Mouse (Mus musculus): ENCODE data around the gene Mat2a. TPM values are rescaled to one million over a fixed set of nuclear protein-coding genes. Genes with fewer than 3 reads are reported as not detected.
"Not testable (repeated sequence)": the region's sequence is repeated elsewhere in the genome, so short reads cannot be mapped to it uniquely, and the experiment has no call there.

Gene Mat2a
- 408 and 461 TPM in 2 replicates for polyA plus RNA-seq (2016; fragmentation: Nextera tagmentation; extraction: Ambion mirVana)

DNA sequence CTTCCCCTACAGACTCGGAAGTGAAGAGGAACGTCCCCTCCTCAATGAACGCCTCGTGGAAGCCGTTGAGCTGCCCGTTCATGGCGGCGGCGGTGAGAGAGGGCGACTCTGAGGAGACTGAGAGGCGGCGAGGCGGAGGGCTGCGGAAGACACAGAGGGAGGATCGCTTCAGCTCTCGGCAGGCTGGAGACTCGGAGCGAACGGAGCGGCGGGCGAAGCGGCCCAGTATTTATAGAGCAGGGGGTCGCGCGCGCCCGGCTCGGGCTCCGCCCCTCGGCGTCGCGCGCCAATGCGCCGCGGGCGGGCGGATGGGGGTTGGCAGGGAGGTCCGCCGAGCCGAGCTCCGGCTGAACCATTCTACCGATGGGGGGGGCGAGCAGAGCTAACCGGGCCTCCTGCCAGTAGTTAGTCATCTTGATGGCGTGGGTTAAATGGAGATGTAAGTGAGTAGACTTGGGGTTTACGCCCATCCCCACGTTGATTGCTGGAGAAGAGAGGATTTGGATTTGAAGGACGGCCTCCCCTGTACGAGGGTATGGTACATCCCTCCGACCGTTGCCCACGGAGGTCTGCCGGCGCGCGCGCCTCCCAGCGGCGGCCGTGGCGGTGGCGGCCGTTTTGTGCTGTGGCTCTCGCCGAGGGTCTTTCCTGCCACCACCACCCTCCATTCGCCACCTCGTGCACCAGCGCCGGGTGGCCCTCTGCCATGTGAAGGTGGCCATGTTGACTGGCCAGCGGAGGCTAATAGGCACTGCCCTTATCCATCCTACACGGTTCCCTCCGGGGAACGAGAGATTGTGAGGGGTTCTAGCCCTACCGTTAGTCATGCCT, at the start of gene Mat2a:
Gene Mat2a (minus strand): TSS at position 204 of the 831 bp plus-strand sequence.
- WGBS: under 1% methylated on average over 76 of the region's 77 CpGs

DNA sequence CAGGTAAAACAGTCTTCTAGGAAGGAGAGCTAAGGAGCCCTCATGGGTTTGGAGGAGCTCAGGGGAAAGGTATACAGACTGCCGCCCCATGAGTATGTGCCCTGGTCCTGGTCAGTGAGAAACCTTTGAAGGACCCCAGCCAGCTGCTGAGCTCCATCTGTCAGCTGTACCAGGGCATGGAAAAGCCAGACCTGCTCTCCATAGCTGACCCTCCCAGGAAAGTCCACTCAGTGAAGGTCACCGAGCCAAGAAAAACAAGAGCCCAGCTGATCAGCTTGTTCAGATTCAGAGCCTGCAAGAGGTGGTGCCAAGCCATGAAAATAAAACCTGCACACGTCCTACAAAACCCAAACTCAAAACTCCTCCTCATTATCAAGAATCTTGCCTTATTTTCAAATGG, 49.5 kb upstream of the Mat2a start:
- no peaks in the 10 kb centered on the region for H3K27me3 ChIP-seq
- H3K4me2 ChIP-seq: no peak overlapping the region
- WGBS: 71% methylated on average over 3 of the region's 3 CpGs
- H3K9me3 ChIP-seq: no peaks in the 10 kb centered on the region
- no peak overlapping the region for H3K27ac ChIP-seq
- no peak overlapping the region for H3K9ac ChIP-seq (replicated peaks)
- H3K4me1 ChIP-seq (replicated peaks): no peaks in the 10 kb centered on the region; the same call in 1 of the 2 replicates
- no peaks in the 10 kb centered on the region for H3K36me3 ChIP-seq
- H3K4me3 ChIP-seq (replicated peaks): no peak overlapping the region
- ATAC-seq (ENCODE audit: insufficient number of reproducible peaks, insufficient read depth, low FRiP score, low TSS enrichment, low read depth): no peak

More for the DNA sequence above, at the start of gene Mat2a:
- peak; percentile 86 for ATAC-seq (ENCODE audit: insufficient number of reproducible peaks, insufficient read depth, low FRiP score, low TSS enrichment, low read depth)
- peak within 1 kb of the TSS; percentile 99 for H3K27ac ChIP-seq
- peak within 1 kb of the TSS; percentile 92 for H3K4me2 ChIP-seq
- peak within 1 kb of the TSS; percentile 92 for H3K4me3 ChIP-seq (replicated peaks)
- H3K36me3 ChIP-seq: peaks cover 33% of the 10 kb centered on the region
- H3K9me3 ChIP-seq: no peaks in the 10 kb centered on the region
- no peaks in the 10 kb centered on the region for H3K27me3 ChIP-seq
- H3K4me1 ChIP-seq (replicated peaks): peaks cover 27% of the 10 kb centered on the region
- H3K9ac ChIP-seq (replicated peaks): peak within 1 kb of the TSS; percentile 99

DNA sequence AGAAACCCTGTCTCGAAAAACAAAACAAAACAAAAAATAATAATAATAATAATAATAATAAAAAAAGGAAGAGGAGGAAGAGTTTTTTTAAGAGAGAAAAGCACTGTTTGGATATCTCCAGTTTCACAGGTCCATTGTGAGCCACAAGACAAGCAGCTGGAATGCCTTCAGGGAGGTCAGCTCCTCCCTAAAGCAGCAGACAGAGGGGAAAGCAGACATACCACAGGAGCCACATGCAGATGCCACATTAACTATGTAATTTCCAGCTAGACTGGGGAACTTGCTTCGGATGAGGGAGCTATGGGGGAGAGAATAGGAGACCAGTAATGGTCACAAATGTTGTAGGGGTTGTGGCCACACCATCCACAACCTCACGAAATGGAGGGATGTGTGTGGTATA, 47.9 kb upstream of the Mat2a start:
- no peak overlapping the region for H3K27ac ChIP-seq
- H3K9ac ChIP-seq (replicated peaks): no peak overlapping the region
- no peak for ATAC-seq (ENCODE audit: insufficient number of reproducible peaks, insufficient read depth, low FRiP score, low TSS enrichment, low read depth)
- H3K27me3 ChIP-seq: no peaks in the 10 kb centered on the region
- no peaks in the 10 kb centered on the region for H3K36me3 ChIP-seq
- H3K4me2 ChIP-seq: no peak overlapping the region
- H3K4me1 ChIP-seq (replicated peaks): no peaks in the 10 kb centered on the region
- no peak overlapping the region for H3K4me3 ChIP-seq (replicated peaks)
- no peaks in the 10 kb centered on the region for H3K9me3 ChIP-seq
- WGBS: 68% methylated on average over 3 of the region's 3 CpGs

DNA sequence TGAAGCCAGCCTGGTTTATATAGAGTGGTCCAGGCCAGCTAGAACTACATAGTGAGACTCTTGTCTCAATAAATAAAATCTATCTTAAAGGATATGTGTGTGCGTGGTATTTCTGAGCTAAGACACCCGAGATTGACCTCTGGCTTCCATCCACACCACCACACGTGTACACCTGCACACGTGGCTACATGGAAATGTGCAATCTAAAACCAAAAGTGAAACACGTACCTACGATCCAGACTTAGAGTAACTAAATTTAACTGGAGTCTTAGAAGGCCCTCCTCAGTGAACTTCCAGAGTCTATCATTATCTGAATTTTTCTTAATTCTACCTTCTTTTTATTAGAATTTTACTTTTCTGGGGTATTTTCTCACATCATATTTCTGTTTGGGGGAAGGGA, 46.9 kb upstream of the Mat2a start:
- no peaks in the 10 kb centered on the region for H3K36me3 ChIP-seq
- H3K27me3 ChIP-seq: no peaks in the 10 kb centered on the region
- no peaks in the 10 kb centered on the region for H3K4me1 ChIP-seq (replicated peaks)
- no peak overlapping the region for H3K9ac ChIP-seq (replicated peaks)
- no peak overlapping the region for H3K27ac ChIP-seq
- no peaks in the 10 kb centered on the region for H3K9me3 ChIP-seq
- ATAC-seq (ENCODE audit: insufficient number of reproducible peaks, insufficient read depth, low FRiP score, low TSS enrichment, low read depth): no peak
- H3K4me2 ChIP-seq: no peak overlapping the region
- WGBS: 92% methylated on average over 6 of the region's 6 CpGs
- H3K4me3 ChIP-seq (replicated peaks): no peak overlapping the region

DNA sequence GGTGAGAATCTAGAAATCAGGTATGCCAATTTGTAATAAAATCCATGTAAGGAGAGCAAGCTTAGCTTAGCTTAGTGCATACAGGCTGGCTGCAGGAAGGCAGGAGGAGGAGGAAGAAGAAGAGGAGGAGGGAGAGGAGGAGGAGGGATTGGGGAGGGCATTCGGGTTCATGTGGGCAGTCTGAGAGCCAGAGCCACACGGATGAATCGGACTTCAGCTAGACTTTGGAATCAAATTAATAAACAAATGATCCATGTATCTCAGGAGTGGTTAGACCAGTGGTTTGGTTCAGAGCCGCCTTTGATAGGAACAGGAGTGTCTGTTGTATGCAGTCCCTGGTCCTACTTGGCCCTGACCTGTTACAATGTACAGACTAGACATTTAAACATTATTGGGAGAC, 45.5 kb upstream of the Mat2a start:
- Histone ChIP-seq H3K4me1 (replicated peaks) (no peaks in the 10 kb centered on the region), H3K27me3 (no peaks in the 10 kb centered on the region), H3K4me2 (no peak overlapping the region), H3K9ac (replicated peaks) (no peak overlapping the region), H3K4me3 (replicated peaks) (no peak overlapping the region), H3K36me3 (no peaks in the 10 kb centered on the region), H3K27ac (no peak overlapping the region), H3K9me3 (no peaks in the 10 kb centered on the region)
- ATAC-seq (ENCODE audit: insufficient number of reproducible peaks, insufficient read depth, low FRiP score, low TSS enrichment, low read depth): no peak
- 70% methylated on average over 4 of the region's 4 CpGs for WGBS

DNA sequence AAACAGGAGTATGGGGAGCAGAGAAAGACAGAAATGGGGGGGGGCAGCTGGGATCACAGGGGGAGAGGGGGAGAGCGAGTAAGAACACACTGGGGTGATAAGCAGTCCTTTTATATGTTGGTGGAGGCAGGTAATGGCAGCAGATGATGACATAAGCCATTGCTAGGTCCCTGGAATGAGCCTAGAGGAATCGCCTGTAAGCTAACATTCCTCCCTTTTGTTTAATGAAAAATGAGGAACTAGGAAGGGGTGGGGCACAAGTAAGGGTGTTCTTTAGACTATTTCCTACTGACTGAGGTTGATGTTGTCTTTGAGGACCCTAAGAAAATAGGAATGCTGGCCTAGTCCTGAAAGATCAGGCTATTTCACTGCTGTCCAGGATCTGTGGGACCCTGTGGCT, 42.8 kb upstream of the Mat2a start:
- Histone ChIP-seq H3K27me3 (no peaks in the 10 kb centered on the region), H3K27ac (no peak overlapping the region), H3K4me2 (no peak overlapping the region), H3K36me3 (no peaks in the 10 kb centered on the region), H3K9ac (replicated peaks) (no peak overlapping the region), H3K9me3 (no peaks in the 10 kb centered on the region), H3K4me3 (replicated peaks) (no peak overlapping the region), H3K4me1 (replicated peaks) (no peaks in the 10 kb centered on the region)
- WGBS: 85% methylated on average over 2 of the region's 2 CpGs
- no peak for ATAC-seq (ENCODE audit: insufficient number of reproducible peaks, insufficient read depth, low FRiP score, low TSS enrichment, low read depth)

DNA sequence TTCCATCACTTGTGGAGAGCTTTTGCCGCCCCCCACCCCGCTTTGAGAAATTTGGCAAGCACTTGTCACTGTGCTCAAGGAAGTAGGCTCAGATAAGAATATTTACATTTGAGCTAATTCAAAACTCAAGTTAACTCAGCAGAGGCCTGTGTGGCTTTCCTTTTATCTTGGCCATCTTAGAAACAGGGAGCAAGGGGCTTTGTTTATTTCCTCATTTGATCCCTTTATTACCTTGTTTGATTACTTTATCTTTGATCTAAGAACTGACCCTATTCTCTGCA, 41.0 kb upstream of the Mat2a start:
- WGBS: 84% methylated on average over 2 of the region's 2 CpGs

DNA sequence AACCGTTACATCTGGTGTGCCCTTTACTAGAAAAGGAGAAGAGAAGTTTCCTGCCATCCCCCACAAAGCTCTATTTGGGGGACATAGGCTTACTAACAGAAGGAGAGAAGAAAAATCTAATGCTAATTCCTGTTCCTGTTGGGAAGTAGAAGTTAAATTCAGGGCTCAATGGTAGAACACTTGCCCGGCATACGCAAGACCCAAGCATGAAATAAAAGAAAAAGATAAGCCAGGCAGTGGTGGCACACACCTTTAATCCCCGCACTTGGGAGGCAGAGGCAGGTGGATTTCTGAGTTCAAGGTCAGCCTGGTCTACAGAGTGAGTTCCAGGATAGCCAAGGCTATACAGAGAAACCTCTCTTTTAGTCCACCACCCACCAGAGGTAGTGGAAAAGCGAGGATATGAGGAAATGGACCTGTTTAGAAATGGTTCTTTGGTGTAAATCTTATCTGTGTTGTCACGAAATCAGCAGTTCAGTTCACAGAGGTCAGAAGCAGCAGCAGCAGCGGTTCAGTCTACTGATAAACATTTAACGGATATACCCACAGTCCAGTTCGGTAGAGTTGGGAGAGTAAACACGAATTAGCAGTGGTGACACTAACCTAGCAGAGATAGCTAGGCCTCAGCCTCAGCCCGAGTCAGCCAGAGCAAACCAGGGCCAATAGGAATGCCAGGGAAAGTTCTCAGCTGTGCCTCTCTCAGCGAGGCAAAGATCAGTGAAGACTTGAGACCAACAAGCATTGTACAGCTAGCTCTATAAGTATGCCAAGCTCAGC, 40.5 kb upstream of the Mat2a start:
- Histone ChIP-seq H3K36me3 (no peaks in the 10 kb centered on the region), H3K4me3 (replicated peaks) (no peak overlapping the region), H3K27me3 (no peaks in the 10 kb centered on the region), H3K4me1 (replicated peaks) (no peaks in the 10 kb centered on the region), H3K9me3 (no peaks in the 10 kb centered on the region), H3K4me2 (no peak overlapping the region), H3K9ac (replicated peaks) (no peak overlapping the region), H3K27ac (no peak overlapping the region)
- ATAC-seq (ENCODE audit: insufficient number of reproducible peaks, insufficient read depth, low FRiP score, low TSS enrichment, low read depth): no peak
- WGBS: 90% methylated on average over 12 of the region's 12 CpGs

More for the DNA sequence above, 41.0 kb upstream of the Mat2a start:
- Histone ChIP-seq H3K9ac (replicated peaks) (no peak overlapping the region), H3K9me3 (no peaks in the 10 kb centered on the region), H3K4me2 (no peak overlapping the region), H3K4me3 (replicated peaks) (no peak overlapping the region), H3K4me1 (replicated peaks) (no peaks in the 10 kb centered on the region), H3K27me3 (no peaks in the 10 kb centered on the region), H3K36me3 (no peaks in the 10 kb centered on the region), H3K27ac (no peak overlapping the region)
- ATAC-seq (ENCODE audit: insufficient number of reproducible peaks, insufficient read depth, low FRiP score, low TSS enrichment, low read depth): no peak

DNA sequence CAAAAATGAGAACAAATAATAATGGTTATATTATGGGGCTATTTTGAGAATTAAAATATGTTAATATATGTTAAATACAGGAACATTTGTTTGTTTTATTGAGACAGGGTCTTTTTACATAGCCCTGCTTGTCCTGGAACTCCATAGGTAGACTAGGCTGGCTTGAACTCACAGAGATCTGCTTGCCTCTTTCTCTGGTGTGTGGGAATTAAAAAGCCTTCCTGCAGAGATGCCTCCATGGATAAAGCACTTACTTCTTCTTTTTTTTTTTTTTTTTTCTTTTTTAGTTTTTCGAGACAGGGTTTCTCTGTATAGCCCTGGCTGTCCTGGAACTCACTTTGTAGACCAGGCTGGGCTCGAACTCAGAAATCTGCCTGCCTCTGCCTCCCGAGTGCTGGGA, 39.3 kb upstream of the Mat2a start:
- not testable (repeated sequence) for H3K9me3 ChIP-seq; H3K27me3 ChIP-seq; H3K4me3 ChIP-seq (replicated peaks); H3K4me1 ChIP-seq (replicated peaks); H3K36me3 ChIP-seq; H3K4me2 ChIP-seq; ATAC-seq (ENCODE audit: insufficient number of reproducible peaks, insufficient read depth, low FRiP score, low TSS enrichment, low read depth); H3K27ac ChIP-seq; H3K9ac ChIP-seq (replicated peaks)
- 91% methylated on average over 3 of the region's 3 CpGs for WGBS

DNA sequence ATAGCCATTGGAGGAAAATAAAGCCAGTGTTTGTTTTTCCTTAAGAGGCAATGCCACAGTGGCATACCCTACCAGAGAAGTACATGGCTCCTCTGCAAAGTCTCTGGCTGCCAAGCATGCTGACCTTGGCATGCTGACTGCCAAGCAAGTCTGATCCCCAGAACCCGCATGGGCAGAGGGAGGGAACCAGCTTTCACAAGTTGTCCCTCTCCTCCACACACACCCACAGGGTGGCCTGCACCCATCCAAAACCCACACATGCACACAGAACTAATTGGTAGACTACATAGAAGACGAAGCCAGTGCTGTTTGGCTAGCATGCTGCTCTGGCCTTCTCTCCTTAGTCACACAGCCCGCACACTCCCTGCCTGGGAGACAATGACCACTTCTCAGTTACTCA, 38.3 kb upstream of the Mat2a start:
- WGBS: 91% methylated on average over 3 of the region's 3 CpGs
- H3K4me1 ChIP-seq (replicated peaks): peaks cover 6% of the 10 kb centered on the region
- H3K27me3 ChIP-seq: no peaks in the 10 kb centered on the region
- H3K9ac ChIP-seq (replicated peaks): no peak overlapping the region
- H3K9me3 ChIP-seq: no peaks in the 10 kb centered on the region
- no peak overlapping the region for H3K27ac ChIP-seq
- no peak overlapping the region for H3K4me3 ChIP-seq (replicated peaks)
- H3K4me2 ChIP-seq: no peak overlapping the region
- ATAC-seq (ENCODE audit: insufficient number of reproducible peaks, insufficient read depth, low FRiP score, low TSS enrichment, low read depth): no peak
- no peaks in the 10 kb centered on the region for H3K36me3 ChIP-seq

DNA sequence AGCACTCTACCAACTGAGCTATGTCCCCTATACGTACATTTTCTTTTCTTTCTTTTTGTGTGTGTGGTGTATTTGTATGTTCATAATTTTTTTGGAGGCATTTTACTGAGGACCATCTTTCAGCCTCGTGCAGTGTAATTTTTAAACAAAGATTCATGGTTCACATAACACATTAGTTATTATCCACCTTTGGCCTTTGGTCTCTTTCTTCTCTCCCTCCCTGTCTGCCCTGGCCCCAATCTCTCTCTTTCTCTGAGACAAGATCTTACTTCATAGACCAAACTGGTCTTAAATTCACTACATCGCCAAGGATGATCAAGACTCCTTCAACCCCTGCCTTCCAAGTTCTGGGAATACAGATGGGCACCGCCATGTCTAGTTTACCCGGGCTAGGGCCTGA, 37.5 kb upstream of the Mat2a start:
- H3K9ac ChIP-seq (replicated peaks): no peak overlapping the region
- 91% methylated on average over 5 of the region's 5 CpGs for WGBS
- ATAC-seq (ENCODE audit: insufficient number of reproducible peaks, insufficient read depth, low FRiP score, low TSS enrichment, low read depth): no peak
- peaks cover 6% of the 10 kb centered on the region for H3K4me1 ChIP-seq (replicated peaks)
- no peaks in the 10 kb centered on the region for H3K27me3 ChIP-seq
- H3K9me3 ChIP-seq: no peaks in the 10 kb centered on the region
- no peak overlapping the region for H3K27ac ChIP-seq
- H3K36me3 ChIP-seq: no peaks in the 10 kb centered on the region
- H3K4me2 ChIP-seq: no peak overlapping the region
- H3K4me3 ChIP-seq (replicated peaks): no peak overlapping the region

Measured in limb, embryonic 12.5 days (tissue).